Mouse (Mus musculus) kidney, postnatal 25 days (tissue): Measurements from ENCODE around the gene Arhgap45.
"Not testable (repeated sequence)": the region's sequence is repeated elsewhere in the genome, so short reads cannot be mapped to it uniquely, and the experiment has no call there.

Source experiments
- DNase-seq, 2 experiments: peaks; one replicate each; pipeline ENCODE4 v3.0.0; 2021; ENCODE audit warnings: mixed read lengths in 2 of 2

The Arhgap45 gene

GRCm38 (mm10) chr10:80035148-80035547, 18.7 kb downstream of the Arhgap45 start:
- DNase-seq = no peak

DNA sequence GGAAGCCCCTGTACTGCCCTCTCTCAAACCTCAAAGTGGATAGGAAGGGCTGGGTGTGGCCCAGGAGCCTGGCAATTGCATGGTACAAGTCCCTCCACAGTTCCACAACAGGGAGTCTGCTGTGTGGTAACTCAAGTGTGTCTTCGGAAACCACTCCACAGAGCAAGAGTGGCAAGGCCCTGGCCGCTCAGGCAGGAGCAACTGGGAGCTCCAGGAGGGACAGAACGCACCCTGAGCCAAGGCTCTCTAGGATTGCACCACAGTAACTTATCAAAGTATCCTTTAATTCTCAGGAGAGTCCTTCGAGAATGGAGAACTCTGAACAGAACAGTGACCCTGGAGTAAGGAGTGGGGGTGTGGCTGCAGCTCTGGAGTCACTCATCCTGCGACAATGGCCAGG, 19.2 kb downstream of the Arhgap45 start:
- DNase-seq = no peak

DNA sequence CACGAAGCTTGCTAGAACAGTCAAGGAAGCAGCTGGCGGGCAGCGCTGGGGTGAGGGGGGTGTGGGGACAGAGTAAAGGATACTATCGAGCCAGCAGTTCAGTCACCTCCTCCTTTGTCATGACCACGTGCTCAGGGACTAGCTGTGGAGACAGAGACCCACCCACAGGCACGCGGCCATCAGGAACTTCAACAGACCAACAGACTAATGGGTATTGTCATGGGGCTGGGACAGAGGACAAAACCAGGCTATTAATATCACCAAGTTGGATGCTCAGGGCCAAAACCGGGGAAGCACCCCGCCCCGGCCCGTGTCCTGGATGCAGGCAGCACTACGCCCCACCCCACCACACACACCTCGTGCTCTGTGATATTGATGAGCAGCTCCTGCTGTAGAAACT, 20.4 kb downstream of the Arhgap45 start:
- DNase-seq = peak in 1 of 2 experiments; percentile 73

DNA sequence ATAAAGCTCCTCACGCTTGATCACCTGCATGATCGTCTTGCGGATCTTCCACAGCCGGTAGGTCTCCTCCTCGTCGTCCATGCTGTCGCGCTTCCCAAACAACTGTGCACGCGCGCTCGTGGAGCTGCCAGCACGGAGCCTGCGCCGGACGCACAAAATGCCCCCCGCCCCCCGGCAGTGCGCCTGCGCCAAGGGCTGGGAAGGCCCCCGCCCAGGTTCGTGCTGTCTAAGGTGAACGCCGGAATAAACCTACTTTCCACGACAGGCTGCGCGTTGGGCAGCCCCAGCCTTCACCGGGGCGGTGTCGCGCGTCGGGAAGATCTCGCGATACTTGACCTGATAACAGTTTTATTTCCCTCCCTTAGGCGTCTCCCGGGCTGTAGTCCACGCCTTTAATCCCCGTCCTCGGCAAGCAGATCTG, 23.1 kb downstream of the Arhgap45 start, which contains the start of gene Polr2e:
Gene Polr2e (minus strand): TSS at position 237 of the 421 bp plus-strand sequence.
- DNase-seq = peak; percentile 97 to 98

GRCm38 (mm10) chr10:80041409-80042060, 25.1 kb downstream of the Arhgap45 start:
- not testable (repeated sequence) for DNase-seq

- no peak for DNase-seq
Observed at GRCm38 (mm10) chr10:80044087-80044486, 27.6 kb downstream of the Arhgap45 start.

GRCm38 (mm10) chr10:80045364-80045763, 28.9 kb downstream of the Arhgap45 start:
- not testable (repeated sequence) for DNase-seq

DNA sequence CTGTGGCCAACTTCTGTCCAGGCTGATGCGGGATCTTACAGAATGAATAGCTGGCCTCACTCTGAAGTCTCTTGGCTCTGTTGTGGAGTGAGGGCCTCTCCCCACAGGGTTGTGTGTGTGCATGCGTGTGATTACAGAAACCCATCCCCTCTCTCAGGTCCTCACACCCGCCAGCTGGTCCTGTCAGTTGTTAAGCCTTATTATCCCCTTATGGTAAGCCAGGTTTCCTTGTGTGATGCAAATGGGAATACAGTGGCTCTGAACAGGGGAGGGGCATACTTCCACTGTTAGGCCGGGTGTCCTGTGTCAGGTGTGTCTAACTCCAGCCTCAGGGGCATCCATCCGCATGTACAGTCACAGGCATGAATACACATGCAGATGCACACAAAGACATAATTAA, 29.3 kb downstream of the Arhgap45 start:
- DNase-seq = no peak

- DNase-seq = peak; percentile 35 to 76
Observed at GRCm38 (mm10) chr10:80047041-80047565, 30.6 kb downstream of the Arhgap45 start, which contains the start of gene Gpx4. Gpx4 (plus strand) TSS chr10:80047166.

DNA sequence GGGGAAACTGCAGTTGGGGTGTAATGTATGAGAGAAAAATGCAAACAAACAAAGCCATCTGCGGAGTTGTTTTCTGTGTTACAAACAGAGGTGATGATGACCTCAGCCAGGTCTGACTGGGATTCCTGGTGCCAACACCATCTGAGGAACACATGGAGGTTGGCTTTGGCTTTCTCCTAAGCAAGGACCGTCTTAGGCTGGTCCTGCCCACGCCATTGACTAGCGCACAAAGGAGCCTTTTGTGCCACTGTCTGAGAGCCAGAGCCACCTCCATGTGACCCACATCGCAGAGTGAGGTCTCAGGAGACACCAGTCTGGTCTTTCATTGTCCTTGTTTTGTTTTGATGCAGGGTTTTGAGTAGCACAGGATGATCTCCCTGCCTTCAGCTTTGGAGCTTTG, 31.9 kb downstream of the Arhgap45 start:
- DNase-seq = no peak

GRCm38 (mm10) chr10:80048834-80049233, 32.4 kb downstream of the Arhgap45 start:
- DNase-seq = no peak

GRCm38 (mm10) chr10:80050244-80050643, 33.8 kb downstream of the Arhgap45 start:
- DNase-seq = peak in 1 of 2 experiments; percentile 28

DNA sequence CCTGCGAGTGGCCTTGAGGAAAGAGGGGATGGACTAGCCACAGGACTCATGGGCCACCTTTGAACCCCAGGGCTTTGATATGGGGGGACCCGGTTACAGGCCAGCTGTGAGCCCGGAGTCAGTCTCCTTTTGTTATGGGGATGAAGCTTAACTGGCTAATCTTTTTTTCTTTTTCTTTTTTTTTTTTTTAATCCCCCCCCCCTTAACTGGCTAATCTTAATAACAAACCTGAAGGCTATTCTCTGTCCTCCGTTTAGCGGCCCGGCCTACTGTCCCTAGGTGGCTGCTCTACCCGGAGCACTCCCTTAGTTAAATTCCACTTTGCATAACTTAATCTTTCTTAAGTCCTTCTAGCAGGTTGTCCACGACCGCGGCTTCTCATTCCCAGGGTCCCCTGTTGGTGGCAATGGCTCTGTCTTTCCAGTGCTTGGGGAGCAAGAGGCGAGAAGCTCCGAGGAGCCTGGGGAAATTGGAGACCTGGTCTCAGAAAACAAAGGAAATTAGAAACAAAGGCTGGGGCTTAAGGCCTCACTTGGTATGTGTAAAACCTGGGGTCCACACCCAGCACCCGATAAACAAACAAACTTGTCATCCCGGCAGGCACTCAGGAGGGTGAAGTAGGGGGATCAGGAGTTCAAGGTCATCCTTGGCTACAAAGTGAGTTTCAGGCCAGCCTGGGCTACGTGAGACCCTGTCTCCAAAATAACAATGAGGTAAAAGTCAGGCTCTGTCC, 34.6 kb downstream of the Arhgap45 start:
- DNase-seq = peak; percentile 49 to 70

GRCm38 (mm10) chr10:80051618-80052373, 35.3 kb downstream of the Arhgap45 start:
- DNase-seq = peak; percentile 89 to 96

DNA sequence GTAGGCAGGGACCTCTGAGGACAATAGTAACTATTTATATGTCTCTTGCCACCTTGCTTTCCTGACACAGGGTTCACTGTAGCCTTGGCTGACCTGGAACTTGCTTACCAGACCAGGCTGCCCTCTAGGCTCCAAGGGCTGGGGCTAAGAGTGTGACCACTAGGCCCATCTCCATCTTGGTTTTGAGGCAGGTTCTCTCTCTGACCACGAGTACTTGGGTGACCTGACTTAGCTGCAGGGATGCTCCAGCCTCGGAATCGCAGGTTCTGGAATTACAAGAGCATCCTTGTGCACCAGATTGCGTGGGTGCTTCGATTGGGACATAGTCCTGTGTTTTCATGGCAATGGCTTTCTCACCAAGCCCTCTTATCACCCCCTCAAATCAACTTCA, 35.9 kb downstream of the Arhgap45 start:
- no peak for DNase-seq

DNA sequence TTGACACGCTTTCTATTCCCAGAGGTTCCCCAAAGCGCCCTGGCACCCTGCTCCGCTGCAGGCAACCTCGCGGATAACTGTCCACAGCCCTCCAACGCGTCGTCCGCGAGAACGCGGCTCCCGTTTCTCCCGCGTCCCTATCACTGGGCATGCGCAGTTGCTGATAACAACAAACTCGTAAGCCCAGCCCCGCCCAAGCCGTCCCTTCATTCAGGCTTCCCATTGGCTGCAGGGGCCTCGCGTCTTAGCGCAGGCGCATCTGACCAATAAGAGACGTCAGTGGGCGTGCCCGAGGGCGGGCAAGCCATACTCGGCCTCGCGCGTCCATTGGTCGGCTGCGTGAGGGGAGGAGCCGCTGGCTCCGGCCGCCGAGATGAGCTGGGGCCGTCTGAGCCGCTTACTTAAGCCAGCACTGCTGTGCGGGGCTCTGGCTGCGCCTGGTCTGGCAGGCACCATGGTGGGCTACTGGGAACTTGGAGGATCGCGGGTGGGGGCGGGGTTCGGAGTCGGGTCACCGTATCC, 36.9 kb downstream of the Arhgap45 start:
- DNase-seq = peak; percentile 100

GRCm38 (mm10) chr10:80053831-80054815, 37.7 kb downstream of the Arhgap45 start:
- DNase-seq = peak; percentile 76 to 88

DNA sequence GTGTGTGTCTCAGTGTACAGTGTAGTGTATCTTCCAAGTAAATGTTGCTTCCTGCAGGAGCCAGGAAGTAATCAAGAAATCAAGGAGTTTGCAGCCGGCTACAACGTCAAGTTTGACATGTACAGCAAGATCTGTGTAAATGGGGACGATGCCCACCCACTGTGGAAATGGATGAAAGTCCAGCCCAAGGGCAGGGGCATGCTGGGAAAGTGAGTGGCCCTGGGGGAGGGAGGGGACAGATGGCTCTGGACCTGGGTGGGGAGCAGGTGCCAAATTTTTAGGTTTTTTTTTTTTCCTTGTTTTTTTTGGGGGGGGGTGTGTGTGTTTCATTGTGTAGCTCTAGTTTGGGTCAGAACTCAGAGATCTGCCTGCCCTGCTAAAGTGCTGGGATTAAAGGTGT, 38.5 kb downstream of the Arhgap45 start:
- DNase-seq = not testable (repeated sequence)

- no peak for DNase-seq
Observed at GRCm38 (mm10) chr10:80055364-80055763, 38.9 kb downstream of the Arhgap45 start.

DNA sequence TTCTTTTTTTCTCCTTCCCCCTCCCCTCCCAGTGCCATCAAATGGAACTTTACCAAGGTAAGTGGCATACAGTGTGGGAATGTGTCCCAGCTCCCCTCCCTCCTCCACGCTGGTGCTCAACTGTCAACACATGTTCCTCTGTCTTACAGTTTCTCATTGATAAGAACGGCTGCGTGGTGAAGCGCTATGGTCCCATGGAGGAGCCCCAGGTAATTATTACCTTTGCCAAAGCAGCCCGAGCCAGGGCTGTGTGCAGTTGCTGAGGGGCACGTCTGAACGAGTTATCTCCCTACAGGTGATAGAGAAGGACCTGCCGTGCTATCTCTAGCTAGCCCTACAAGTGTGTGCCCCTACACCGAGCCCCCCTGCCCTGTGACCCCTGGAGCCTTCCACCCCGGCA, 39.4 kb downstream of the Arhgap45 start:
- no peak for DNase-seq

GRCm38 (mm10) chr10:80056506-80056905, 40.1 kb downstream of the Arhgap45 start:
- DNase-seq = no peak
